Mouse (Mus musculus) stomach, postnatal 0 days (tissue): ENCODE data around the gene 1110002E22Rik. TPM values are rescaled to one million over a fixed set of nuclear protein-coding genes. Genes with fewer than 3 reads are reported as not detected.

Experiments used
- ATAC-seq: fragments of 200-750 bp; cut with Nextera tagmentation; 2 replicates; pipeline ENCODE4 v1.8.0; 2017; ENCODE audit not compliant: low FRiP score, low TSS enrichment
- DNase-seq: peaks from one replicate; pipeline ENCODE4 v3.0.0-alpha.2; 2016; ENCODE audit warnings: low spot score
- H3K27ac ChIP-seq: fragments of 300-500 bp; sonication (generic); replicated peaks from 2 replicates; pipeline ENCODE4 v1.5.1; 2014; ENCODE audit warnings: mild to moderate bottlenecking, control low read depth
- H3K27me3 ChIP-seq: fragments of 300-500 bp; sonication (generic); 2 replicates; pipeline ENCODE4 v1.6.1; 2014; ENCODE audit warnings: low read length; ENCODE audit not compliant: control insufficient read depth, insufficient read depth
- H3K36me3 ChIP-seq: fragments of 300-500 bp; sonication (generic); 2 replicates; pipeline ENCODE4 v1.6.1; 2014; ENCODE audit warnings: low read length, mixed read lengths; ENCODE audit not compliant: control insufficient read depth, insufficient read depth
- H3K4me1 ChIP-seq: fragments of 300-500 bp; sonication (generic); replicated peaks from 2 replicates; pipeline ENCODE4 v1.6.1; 2014; ENCODE audit warnings: antibody characterized with exemption; ENCODE audit not compliant: control insufficient read depth, insufficient read depth
- H3K4me2 ChIP-seq: fragments of 300-500 bp; sonication (generic); replicated peaks from 2 replicates; pipeline ENCODE4 v1.6.1; 2014; ENCODE audit warnings: low read depth, mild to moderate bottlenecking, control low read depth, moderate library complexity
- H3K4me3 ChIP-seq: fragments of 300-500 bp; sonication (generic); 2 replicates; pipeline ENCODE4 v1.5.1; 2014; ENCODE audit warnings: low read depth, low read length, control low read depth
- H3K9ac ChIP-seq: fragments of 300-500 bp; sonication (generic); 2 replicates; pipeline ENCODE4 v1.6.1; 2014; ENCODE audit warnings: mild to moderate bottlenecking, low read length, control low read depth, mixed read lengths
- H3K9me3 ChIP-seq: fragments of 300-500 bp; sonication (generic); 2 replicates; pipeline ENCODE4 v1.6.1; 2016; ENCODE audit warnings: low read length; ENCODE audit not compliant: control insufficient read depth
- CTCF ChIP-seq: IDR thresholded peaks from 2 replicates; pipeline ENCODE4 v1.5.1; 2016; ENCODE audit warnings: antibody characterized with exemption, low read depth, mild to moderate bottlenecking, moderate library complexity
- EP300 ChIP-seq: optimal IDR thresholded peaks from 2 replicates; pipeline ENCODE3; 2016; ENCODE audit warnings: antibody characterized with exemption
- WGBS: fragments of 180-500 bp; shearing (Covaris S2); extraction: QIAGEN DNeasy Blood & Tissue Kit; methylation state at CpG from one replicate; pipeline ENCODE4 v1.1.7; 2014; 5-methylcytosine and 5-hydroxymethylcytosine counted together
- polyA plus RNA-seq: library from polyadenylated mRNA; unstranded; fragments of >200 nt; fragmentation: Nextera tagmentation; extraction: Ambion mirVana; gene quantifications from 2 replicates; pipeline ENCODE4 v1.2.1, GENCODE M21; 2015

Gene 1110002E22Rik
- polyA plus RNA-seq, 1 experiment from 2014 or later = 0.04 TPM

DNA sequence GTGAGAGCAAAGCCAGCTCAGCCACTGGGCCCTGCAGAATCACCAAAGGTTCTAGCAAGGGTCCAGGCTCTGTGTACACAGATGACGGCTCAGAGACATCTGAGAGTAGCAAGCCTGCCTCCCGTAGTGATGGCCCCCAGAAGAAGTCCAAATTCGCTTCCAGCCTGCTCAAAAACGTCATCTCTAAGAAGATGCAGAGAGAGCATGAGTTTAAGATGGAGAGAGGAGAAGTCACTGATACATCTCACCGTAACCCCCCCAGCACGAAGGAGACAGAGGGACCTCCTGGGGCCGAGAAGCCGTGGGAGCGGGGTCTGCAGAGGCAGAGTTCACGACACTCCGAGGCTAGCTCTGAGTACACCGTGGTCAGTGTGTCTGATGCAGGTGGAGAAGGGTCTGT is 2.4 kb downstream of the 1110002E22Rik start, which contains the start of gene Gm5105:
Gene Gm5105 (minus strand): TSS at position 101 of the 400 bp plus-strand sequence.
- Histone ChIP-seq H3K4me1 (no peaks in the 10 kb centered on the region), H3K4me3 (no peak within 1 kb of the TSS), H3K27me3 (no peaks in the 10 kb centered on the region), H3K4me2 (no peak within 1 kb of the TSS), H3K9me3 (no peaks in the 10 kb centered on the region), H3K36me3 (no peaks in the 10 kb centered on the region), H3K9ac (no peak within 1 kb of the TSS), H3K27ac (no peak within 1 kb of the TSS)
- no peak for TF ChIP-seq CTCF
- 96% methylated on average over 12 of the region's 12 CpGs for WGBS
- DNase-seq (no peak), ATAC-seq (no peak)

DNA sequence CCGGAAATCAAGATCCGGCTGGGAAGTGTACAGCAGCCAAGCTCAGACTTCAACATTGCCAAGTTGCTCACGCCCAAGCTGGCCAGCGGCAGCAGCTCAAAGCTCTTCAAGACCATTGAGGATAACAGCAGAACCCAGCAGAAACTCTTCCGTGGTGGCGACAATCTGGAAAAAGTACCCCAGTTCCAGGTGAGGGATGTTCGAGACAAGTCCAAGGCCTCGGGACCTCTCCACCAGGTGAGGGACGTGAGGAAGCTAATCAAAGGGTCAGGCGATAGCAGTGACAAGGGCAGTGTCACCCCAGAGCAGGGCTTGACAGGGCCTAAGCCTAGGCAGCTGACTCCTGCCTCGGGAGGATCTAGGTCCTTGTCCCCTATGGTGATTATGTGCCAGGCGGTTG is 3.3 kb downstream of the 1110002E22Rik start:
- ATAC-seq (no peak), DNase-seq (no peak)
- Histone ChIP-seq H3K36me3 (no peaks in the 10 kb centered on the region), H3K27ac (no peak overlapping the region), H3K4me3 (no peak overlapping the region), H3K4me1 (no peaks in the 10 kb centered on the region), H3K4me2 (no peak overlapping the region), H3K9me3 (no peaks in the 10 kb centered on the region), H3K9ac (no peak overlapping the region), H3K27me3 (no peaks in the 10 kb centered on the region)
- TF ChIP-seq CTCF (no peak), EP300 (no peak)
- WGBS = 93% methylated on average over 12 of the region's 12 CpGs

DNA sequence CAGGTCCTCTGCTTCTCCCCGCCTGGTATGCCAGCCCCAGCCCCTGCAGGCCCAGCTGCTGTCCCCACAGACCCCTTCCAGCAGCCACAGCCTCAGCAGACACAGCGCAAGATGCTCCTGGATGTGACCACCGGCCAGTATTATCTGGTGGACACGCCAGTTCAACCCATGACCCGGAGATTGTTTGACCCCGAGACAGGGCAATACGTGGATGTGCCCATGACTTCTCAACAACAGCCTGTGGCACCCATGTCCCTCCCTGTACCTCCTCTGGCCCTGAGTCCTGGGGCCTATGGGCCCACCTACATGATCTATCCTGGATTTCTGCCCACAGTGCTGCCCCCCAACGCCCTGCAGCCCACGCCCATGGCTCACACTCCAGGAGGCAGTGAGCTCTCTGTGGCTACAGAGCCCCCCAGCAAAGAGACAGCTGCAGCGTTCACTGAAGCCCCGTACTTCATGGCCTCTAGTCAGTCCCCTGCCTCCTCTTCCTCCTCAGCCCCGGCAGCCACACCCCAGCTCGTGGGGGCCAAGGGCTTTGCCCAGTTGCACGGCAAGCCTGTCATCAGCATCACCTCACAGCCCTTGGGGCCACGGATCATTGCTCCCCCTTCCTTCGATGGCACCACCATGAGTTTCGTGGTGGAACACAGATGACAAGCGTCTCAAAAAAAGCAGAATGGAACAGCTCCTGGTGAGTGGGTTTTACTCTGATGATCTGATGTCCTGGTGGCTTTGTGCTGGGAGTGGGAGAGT is 5.1 kb downstream of the 1110002E22Rik start:
- no peaks in the 10 kb centered on the region for H3K9me3 ChIP-seq
- H3K27me3 ChIP-seq = no peaks in the 10 kb centered on the region
- TF ChIP-seq EP300 = no peak
- no peak for TF ChIP-seq CTCF
- H3K27ac ChIP-seq = no peak overlapping the region
- no peak overlapping the region for H3K9ac ChIP-seq
- no peak overlapping the region for H3K4me3 ChIP-seq
- no peaks in the 10 kb centered on the region for H3K36me3 ChIP-seq
- ATAC-seq (no peak), DNase-seq (no peak)
- WGBS = 80% methylated on average over 18 of the region's 18 CpGs
- H3K4me2 ChIP-seq = no peak overlapping the region
- no peaks in the 10 kb centered on the region for H3K4me1 ChIP-seq

DNA sequence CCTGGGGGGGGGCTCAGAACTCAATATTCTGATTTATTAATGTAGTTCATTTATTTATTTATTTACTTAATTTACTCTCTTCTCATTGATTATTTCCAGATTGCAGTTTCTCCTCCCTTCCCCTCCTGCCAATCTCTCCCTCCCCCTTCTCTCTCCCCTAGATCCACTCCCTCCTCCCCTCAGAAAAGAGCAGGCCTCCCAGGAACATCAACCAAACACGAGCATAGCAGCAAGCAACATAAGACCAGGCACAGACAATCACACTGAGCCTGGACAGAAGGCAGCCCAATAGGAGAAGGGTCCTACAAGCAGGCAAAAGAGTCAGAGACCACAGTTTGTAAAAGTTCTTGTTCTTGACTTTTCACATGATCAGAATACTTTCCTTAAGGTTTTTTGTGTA is 6.2 kb downstream of the 1110002E22Rik start:
- no peak for ATAC-seq
- WGBS = 44% methylated on average over 1 of the region's 1 CpGs

DNA sequence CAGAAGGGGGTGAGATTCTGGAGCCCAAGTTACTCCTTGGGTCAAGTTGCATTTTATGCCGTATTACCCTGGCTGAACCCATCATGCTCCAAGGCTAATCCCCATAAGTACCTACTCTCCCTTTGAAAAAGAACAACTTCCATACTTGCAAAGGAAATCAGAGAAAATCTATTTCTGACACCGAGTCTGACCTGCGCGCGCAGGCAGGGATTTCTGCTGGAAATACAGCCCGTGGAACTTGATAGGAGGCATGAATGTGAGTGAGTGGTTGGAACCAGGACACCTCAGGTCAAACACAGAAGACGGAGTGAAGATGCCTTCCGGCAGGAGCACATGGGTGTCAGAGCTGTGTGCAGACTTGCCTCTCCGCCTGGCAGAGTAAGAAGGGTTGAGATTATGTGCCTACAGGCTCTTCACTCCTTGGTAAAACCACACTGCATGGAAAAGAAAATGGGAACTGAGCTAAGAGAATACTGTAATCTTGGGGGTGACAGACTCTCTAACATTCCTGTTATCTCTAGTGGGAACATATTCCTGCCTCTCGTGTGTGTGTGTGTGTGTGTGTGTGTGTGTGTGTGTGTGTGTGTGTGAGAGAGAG is 6.7 kb downstream of the 1110002E22Rik start:
- H3K27ac ChIP-seq = no peak overlapping the region
- H3K9ac ChIP-seq = no peak overlapping the region
- no peaks in the 10 kb centered on the region for H3K9me3 ChIP-seq
- H3K27me3 ChIP-seq = no peaks in the 10 kb centered on the region
- TF ChIP-seq CTCF (no peak), EP300 (no peak)
- DNase-seq = no peak
- H3K4me3 ChIP-seq = no peak overlapping the region
- H3K36me3 ChIP-seq = no peaks in the 10 kb centered on the region
- no peaks in the 10 kb centered on the region for H3K4me1 ChIP-seq
- H3K4me2 ChIP-seq = no peak overlapping the region
- ATAC-seq = no peak
- WGBS = 70% methylated on average over 10 of the region's 10 CpGs

More for the DNA sequence above, 6.2 kb downstream of the 1110002E22Rik start:
- H3K9ac ChIP-seq = no peak overlapping the region
- H3K36me3 ChIP-seq = no peaks in the 10 kb centered on the region
- no peak overlapping the region for H3K4me2 ChIP-seq
- no peaks in the 10 kb centered on the region for H3K4me1 ChIP-seq
- no peak for TF ChIP-seq CTCF
- TF ChIP-seq EP300 = no peak
- no peak for DNase-seq
- no peak overlapping the region for H3K4me3 ChIP-seq
- no peaks in the 10 kb centered on the region for H3K9me3 ChIP-seq
- no peak overlapping the region for H3K27ac ChIP-seq
- no peaks in the 10 kb centered on the region for H3K27me3 ChIP-seq

DNA sequence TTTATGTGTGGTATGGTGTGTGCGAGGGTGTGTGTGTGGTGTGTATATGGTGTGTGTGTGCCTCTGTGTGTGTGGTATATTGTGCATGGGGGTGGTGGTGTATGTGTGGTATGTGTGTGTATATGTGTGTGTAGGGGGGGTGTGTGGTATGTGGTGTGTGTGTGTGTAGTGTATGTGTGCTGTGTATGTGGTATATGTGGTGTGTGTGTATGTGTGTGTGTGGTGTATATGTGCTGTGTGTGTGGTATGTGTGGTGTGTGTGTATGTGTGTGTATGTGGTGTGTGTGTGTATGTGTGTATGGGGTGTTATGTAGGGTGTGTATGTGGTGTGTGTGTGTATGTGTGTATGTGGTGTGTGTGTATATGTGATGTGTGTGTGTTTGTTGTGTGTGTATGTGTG is 9.4 kb downstream of the 1110002E22Rik start:
- no peak overlapping the region for H3K4me3 ChIP-seq
- DNase-seq (no peak), ATAC-seq (no peak)
- WGBS = 94% methylated on average over 1 of the region's 1 CpGs
- H3K36me3 ChIP-seq = no peaks in the 10 kb centered on the region
- no peaks in the 10 kb centered on the region for H3K9me3 ChIP-seq
- no peak overlapping the region for H3K9ac ChIP-seq
- no peak for TF ChIP-seq EP300
- no peak for TF ChIP-seq CTCF
- no peaks in the 10 kb centered on the region for H3K4me1 ChIP-seq
- H3K27ac ChIP-seq = no peak overlapping the region
- no peaks in the 10 kb centered on the region for H3K27me3 ChIP-seq
- no peak overlapping the region for H3K4me2 ChIP-seq
